Mouse (Mus musculus): ENCODE results near the gene Zfyve26. TPM values are rescaled to one million over a fixed set of nuclear protein-coding genes. Genes with fewer than 3 reads are reported as not detected.
"Not testable (repeated sequence)": the region's sequence is repeated elsewhere in the genome, so short reads cannot be mapped to it uniquely, and the experiment has no call there.

The Zfyve26 gene
- total RNA-seq, 4 experiments from 2014 or later, result 13.9 to 16.8 (median 16.5) TPM

- no peak for DNase-seq (ENCODE audit: low spot score in 2 of 2)
Observed at GRCm38 (mm10) chr12:79261035-79261434, 35.1 kb downstream of the Zfyve26 start.

- DNase-seq (ENCODE audit: low spot score in 2 of 2), result no peak
Observed at GRCm38 (mm10) chr12:79260154-79260553, 36.0 kb downstream of the Zfyve26 start.

- no peak for DNase-seq (ENCODE audit: low spot score in 2 of 2)
Observed at GRCm38 (mm10) chr12:79254975-79255374, 41.1 kb downstream of the Zfyve26 start.

DNA sequence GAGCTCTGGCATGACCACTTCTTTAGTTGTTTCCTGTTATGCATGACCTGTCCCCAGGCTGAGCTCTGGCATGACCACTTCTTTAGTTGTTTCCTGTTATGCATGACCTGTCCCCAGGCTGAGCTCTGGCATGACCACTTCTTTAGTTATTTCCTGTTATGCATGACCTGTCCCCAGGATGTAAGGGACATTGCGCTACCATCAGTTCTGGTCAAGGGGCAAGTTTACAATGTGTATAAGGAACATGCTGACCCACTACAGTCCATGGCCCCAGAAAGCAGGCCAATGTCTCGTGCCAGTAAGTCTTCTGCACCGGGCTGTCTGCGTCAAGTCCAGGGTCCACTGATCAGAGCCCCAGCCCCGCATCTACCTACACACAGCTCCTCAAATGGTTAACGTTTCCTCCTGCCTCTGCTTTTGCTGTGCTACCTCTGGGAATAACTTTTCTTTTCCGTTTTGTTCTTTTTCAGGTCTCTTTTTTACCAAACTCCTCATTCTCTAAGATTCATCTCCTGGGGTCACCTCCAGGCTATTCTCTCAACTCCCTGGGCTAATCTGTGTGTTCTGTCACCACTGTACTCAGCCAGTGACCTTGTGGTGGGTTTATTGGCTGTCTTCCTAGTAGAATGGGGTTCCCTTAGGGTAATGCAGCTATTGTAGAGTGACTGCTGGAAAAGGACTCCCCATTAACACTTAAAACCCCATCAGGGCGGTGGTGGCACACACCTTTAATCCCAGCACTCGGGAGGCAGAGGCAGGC lies 42.6 kb downstream of the Zfyve26 start:
- no peak for DNase-seq (ENCODE audit: low spot score in 2 of 2)

DNA sequence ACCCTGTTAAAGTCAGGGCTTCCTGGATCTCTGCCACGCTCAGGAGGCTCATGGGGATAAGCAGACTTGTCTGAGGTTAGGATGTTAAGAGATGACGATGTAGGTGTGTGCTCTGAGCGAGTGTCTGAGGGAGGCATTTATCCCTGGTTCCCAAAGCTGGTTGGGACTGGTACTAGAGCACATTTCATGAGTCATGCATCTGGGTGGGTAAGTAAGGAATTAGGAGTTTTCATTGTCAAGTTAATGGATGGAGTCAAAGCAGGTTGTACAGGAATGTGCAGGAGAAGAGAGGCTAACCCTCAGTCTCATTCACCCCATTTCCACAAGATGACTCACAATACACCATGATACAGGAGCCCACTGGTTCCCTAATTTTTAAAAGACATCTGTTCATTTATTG lies 48.0 kb downstream of the Zfyve26 start:
- DNase-seq (ENCODE audit: low spot score in 2 of 2), result no peak

GRCm38 (mm10) chr12:79242921-79243320 lies 53.2 kb downstream of the Zfyve26 start:
- no peak for DNase-seq (ENCODE audit: low spot score in 2 of 2)

DNA sequence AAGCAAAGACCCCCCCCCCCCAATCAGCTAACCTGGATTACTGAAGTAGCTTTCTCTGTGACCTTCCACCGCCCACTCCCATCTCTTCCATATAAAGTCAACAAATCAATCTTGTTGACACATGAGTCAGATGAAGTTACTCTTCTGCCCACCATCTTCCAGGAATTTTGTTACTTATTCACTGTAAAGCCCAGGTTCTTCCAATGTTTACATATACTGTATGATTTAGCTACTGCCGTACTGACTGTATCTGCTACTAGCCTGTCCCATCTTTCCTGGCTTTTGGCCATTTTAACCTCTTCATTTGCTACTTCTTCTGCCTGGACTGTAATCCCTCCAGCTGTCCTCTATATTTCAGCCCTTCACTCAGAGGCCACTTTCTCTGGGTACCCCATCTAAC lies 54.1 kb downstream of the Zfyve26 start:
- no peak for DNase-seq (ENCODE audit: low spot score in 2 of 2)

DNA sequence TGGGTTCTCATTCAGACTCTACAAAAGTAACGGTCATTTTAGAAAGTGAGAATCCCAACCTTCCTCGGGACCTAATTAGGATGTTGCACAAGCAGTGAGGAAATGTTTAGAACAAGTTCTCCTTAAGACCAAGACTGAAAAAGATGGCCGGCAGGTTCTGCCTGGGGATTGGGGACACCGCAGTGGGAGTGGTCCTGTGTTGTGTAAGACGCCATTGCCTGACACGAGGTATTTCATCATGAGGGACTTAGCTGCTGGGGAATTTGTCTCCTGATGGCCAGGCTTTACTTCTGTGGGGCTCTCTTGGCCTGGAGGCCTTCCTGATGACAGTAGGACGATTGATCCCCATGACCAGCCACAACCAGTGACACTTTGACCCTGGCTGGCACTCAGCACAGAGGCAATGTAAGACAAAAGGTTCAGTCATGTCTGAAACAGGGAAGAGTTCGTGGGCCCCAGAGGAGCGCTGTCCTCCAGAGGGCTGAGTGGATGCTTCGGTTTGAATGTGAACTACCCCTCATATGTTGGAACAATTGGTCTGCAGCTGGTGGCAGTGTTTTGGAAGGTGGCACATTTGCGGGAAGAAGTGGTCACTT lies 60.5 kb downstream of the Zfyve26 start:
- DNase-seq (ENCODE audit: low spot score in 2 of 2), result no peak

DNA sequence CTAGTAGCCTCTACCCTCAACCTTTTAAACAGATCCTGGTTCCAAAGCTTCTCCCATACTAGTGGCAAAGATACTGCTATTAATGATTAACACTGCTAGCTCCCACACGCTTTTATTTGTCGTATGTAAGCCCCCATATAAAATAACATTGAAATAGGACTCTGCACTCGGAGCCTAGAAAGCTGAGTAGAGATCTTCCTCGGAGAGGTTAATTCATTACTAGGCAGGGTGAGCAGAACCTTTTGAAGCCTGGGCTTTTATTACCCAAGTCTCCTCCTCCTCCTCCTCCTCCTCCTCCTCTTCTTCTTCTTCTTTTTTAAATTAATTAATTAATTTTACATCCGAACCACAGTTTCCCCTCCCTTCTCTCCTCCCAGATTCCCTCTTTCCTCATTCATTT lies 78.6 kb downstream of the Zfyve26 start:
- no peak for DNase-seq (ENCODE audit: low spot score in 2 of 2)

- no peak for DNase-seq (ENCODE audit: low spot score in 2 of 2)
Observed at GRCm38 (mm10) chr12:79211447-79211846, 84.7 kb downstream of the Zfyve26 start.

- DNase-seq (ENCODE audit: low spot score in 2 of 2), result peak in 1 of 2 experiments; percentile 8
Observed at GRCm38 (mm10) chr12:79208703-79209464, 87.2 kb downstream of the Zfyve26 start, which contains the start of gene Rdh12. TSS of gene Rdh12 (plus strand) at chr12:79208914.

GRCm38 (mm10) chr12:79201882-79202281 lies 94.2 kb downstream of the Zfyve26 start:
- DNase-seq (ENCODE audit: low spot score in 2 of 2), result no peak

DNA sequence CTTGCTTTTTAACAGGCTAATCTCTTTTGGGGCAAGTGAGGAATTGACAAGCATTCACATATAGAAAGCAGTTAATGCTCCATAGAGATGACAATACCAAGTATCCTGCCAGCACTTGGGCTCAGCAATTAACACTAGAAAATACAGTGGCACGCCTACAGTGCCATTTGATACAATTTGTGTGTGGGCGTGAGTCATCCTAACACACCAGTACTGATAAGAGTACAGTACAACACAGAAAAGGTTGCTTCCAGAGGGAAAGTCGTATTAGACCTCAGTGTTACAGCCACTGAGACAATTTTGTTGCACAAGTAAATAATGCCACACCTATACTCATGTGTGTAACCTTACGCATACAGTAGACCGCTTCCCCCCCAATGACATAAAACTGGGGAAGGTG lies 99.0 kb downstream of the Zfyve26 start:
- DNase-seq (ENCODE audit: low spot score in 2 of 2), result no peak

- DNase-seq (ENCODE audit: low spot score in 2 of 2), result peak; percentile 33 to 50
Observed at GRCm38 (mm10) chr12:79193441-79193840, 102.7 kb downstream of the Zfyve26 start.

DNA sequence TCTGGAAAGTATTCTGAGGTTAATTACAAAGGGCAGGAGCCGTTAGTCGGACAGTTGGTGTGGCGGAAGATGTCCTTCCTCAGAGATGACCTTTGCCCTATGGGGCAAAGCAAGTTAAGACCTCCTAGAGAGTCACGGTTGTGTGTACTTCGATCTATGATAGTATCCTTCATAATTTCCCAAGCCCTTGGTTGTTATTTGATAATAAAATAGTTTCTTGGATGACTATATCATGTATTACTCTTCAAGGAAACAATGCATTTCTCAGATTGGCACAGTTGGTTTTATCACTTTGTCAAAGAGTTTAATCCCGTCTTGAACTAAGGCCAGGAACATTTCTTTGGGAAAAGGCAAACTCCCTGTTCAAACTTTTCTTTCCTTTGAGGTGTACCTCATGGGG lies 103.9 kb downstream of the Zfyve26 start, which contains the start of gene Rdh11:
Rdh11 (minus strand) TSS at position 101 of the 400 bp plus-strand sequence.
- no peak for DNase-seq (ENCODE audit: low spot score in 2 of 2)

- peak; percentile 33 to 57 for DNase-seq (ENCODE audit: low spot score in 2 of 2)
Observed at GRCm38 (mm10) chr12:79191701-79192100, 104.4 kb downstream of the Zfyve26 start.

DNA sequence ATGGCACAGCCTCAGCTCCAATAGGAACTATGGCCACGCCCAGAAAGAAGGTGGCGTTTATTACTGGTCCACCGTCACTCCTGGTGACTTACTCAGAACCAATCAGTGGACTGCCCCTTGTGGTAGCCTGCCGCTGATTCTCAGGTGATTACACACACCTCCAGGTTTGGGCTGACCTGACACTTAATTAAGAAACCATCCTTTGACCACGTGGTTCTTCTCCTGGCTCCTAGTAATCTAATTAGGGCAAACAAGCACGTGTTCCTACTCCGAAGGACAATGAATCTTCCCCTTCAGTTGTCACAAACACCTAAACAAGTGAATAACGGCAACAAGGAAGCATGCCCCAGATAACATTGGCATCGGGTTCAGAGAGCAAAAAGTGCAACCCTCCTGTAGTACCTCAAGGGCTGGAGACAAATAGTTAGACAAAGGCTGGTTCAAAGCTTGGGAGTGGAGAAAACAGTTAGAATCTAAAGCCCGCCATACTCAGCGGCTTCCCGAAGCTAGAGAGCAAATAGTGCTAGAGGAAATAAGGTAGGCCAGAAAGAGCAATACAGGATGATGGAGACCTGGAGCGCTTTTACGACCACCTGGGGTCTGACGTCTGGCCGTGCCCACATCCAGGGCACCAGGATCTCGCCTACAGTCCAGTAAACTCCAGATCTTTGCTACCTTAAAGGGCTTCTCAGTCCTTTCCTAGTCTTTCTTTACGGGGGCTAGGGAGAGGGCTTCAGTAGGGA lies 105.0 kb downstream of the Zfyve26 start:
- no peak for DNase-seq (ENCODE audit: low spot score in 2 of 2)

DNA sequence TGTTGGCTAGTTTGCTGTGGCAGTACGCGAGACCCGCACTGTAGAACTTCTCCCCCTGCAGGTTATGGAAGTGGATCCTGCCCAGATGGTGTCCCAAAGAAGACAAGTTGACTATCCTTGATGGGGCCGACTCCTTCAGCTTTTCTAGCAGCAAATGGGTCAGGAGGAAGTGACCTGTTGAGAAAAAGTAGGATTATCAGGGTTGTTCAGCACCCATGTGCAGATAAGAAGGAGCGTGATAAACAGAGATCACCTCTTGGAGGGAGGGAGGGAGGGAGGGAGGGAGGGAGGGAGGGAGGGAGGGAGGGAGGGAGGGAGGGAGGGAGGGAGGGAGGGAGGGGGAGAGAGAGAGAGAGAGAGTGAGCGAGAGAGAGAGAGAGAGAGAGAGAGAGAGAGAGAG lies 110.9 kb downstream of the Zfyve26 start:
- not testable (repeated sequence) for DNase-seq (ENCODE audit: low spot score in 2 of 2)

Data from gastrocnemius, adult 8-10 months (tissue).